Mouse (Mus musculus): ENCODE measurements around the gene Dusp16. TPM values are rescaled to one million over a fixed set of nuclear protein-coding genes. Genes with fewer than 3 reads are reported as not detected.

Dusp16 gene
- polyA plus RNA-seq (2014; fragmentation: Nextera tagmentation; extraction: Ambion mirVana): 16.7 and 16.8 TPM in 2 replicates

DNA sequence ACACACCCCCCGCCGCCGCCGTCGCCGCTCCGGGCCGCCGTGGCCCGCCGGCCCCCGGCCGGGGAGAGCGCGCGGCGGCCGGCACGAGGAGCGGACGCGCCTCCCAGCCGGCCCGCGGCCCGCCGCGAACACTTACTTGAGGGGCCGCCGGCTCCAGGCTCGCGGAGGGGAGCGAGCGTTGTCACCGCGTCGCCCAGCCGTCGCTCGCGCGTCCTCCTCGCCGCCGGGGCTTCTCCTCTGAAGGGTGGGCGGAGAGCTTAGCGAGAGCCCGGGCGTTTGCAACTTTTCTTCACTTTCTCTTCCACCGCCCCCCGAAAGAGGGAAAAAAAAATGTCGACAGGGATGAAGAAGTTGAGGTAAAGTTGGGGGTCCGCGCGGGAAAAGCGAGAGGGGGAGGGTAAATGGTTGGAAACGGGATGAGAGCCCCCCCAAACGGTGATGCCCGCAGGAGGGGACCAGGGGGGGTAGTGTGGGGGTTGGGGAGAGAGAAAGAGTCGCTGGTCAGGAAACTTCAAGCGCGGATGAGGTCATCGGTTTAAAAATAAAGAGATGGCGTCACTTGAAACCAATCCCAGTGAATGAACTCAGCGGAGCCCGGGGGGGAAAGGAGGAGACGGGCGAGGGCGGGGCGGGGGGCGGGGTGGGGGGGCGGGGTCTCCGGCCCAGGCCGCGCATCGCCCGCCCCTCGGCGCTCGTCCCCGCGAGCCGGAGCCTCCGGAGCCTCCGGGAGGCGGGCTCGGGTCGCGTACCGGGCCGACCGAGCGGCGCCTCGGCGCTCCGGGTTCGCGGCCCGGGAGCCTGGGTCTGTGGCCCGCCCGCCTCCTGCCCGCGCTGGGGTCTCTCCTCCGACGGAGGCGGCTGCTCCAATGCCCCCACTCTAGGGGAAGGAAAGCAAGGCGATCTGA, at the start of gene Dusp16:
Dusp16 (minus strand) TSS at position 485 of the 905 bp plus-strand sequence.
- WGBS: 0% methylated on average over 64 of the region's 108 CpGs
- Histone ChIP-seq H3K9ac (ENCODE audit: low read length) (peak within 1 kb of the TSS; percentile 90), H3K36me3 (ENCODE audit: control insufficient read depth, insufficient read depth, low read length) (no peaks in the 10 kb centered on the region), H3K9me3 (ENCODE audit: control insufficient read depth, low read length) (no peaks in the 10 kb centered on the region), H3K4me2 (ENCODE audit: low read depth) (peak within 1 kb of the TSS; percentile 65), H3K4me3 (ENCODE audit: low read depth, low read length) (peak within 1 kb of the TSS; percentile 83), H3K4me1 (ENCODE audit: control insufficient read depth, insufficient read depth, low read length) (no peaks in the 10 kb centered on the region; the same call in 1 of the 2 replicates), H3K27me3 (ENCODE audit: control insufficient read depth, insufficient read depth, low read length) (no peaks in the 10 kb centered on the region), H3K27ac (ENCODE audit: low read depth, low read length) (peak within 1 kb of the TSS; percentile 89)
- ATAC-seq (ENCODE audit: insufficient read depth, low FRiP score, low TSS enrichment) (peak; percentile 82), DNase-seq (ENCODE audit: low spot score) (peak; percentile 86)

GRCm38 (mm10) chr6:134840346-134840745, 47.9 kb upstream of the Dusp16 start:
- Histone ChIP-seq H3K36me3 (ENCODE audit: control insufficient read depth, insufficient read depth, low read length) (no peaks in the 10 kb centered on the region), H3K4me2 (ENCODE audit: low read depth) (no peak overlapping the region), H3K27ac (ENCODE audit: low read depth, low read length) (no peak overlapping the region), H3K4me3 (ENCODE audit: low read depth, low read length) (no peak overlapping the region), H3K9ac (ENCODE audit: low read length) (no peak overlapping the region), H3K9me3 (ENCODE audit: control insufficient read depth, low read length) (no peaks in the 10 kb centered on the region), H3K4me1 (ENCODE audit: control insufficient read depth, insufficient read depth, low read length) (no peaks in the 10 kb centered on the region), H3K27me3 (ENCODE audit: control insufficient read depth, insufficient read depth, low read length) (no peaks in the 10 kb centered on the region)
- 75% methylated on average over 2 of the region's 2 CpGs for WGBS
- DNase-seq (ENCODE audit: low spot score): no peak
- no peak for ATAC-seq (ENCODE audit: insufficient read depth, low FRiP score, low TSS enrichment)

GRCm38 (mm10) chr6:134838111-134838510, 45.7 kb upstream of the Dusp16 start:
- Histone ChIP-seq H3K27ac (ENCODE audit: low read depth, low read length) (no peak overlapping the region), H3K36me3 (ENCODE audit: control insufficient read depth, insufficient read depth, low read length) (no peaks in the 10 kb centered on the region), H3K4me2 (ENCODE audit: low read depth) (no peak overlapping the region), H3K4me3 (ENCODE audit: low read depth, low read length) (no peak overlapping the region), H3K9ac (ENCODE audit: low read length) (no peak overlapping the region), H3K27me3 (ENCODE audit: control insufficient read depth, insufficient read depth, low read length) (no peaks in the 10 kb centered on the region), H3K4me1 (ENCODE audit: control insufficient read depth, insufficient read depth, low read length) (no peaks in the 10 kb centered on the region), H3K9me3 (ENCODE audit: control insufficient read depth, low read length) (no peaks in the 10 kb centered on the region)
- no peak for ATAC-seq (ENCODE audit: insufficient read depth, low FRiP score, low TSS enrichment)
- WGBS: 86% methylated on average over 4 of the region's 4 CpGs
- DNase-seq (ENCODE audit: low spot score): no peak

DNA sequence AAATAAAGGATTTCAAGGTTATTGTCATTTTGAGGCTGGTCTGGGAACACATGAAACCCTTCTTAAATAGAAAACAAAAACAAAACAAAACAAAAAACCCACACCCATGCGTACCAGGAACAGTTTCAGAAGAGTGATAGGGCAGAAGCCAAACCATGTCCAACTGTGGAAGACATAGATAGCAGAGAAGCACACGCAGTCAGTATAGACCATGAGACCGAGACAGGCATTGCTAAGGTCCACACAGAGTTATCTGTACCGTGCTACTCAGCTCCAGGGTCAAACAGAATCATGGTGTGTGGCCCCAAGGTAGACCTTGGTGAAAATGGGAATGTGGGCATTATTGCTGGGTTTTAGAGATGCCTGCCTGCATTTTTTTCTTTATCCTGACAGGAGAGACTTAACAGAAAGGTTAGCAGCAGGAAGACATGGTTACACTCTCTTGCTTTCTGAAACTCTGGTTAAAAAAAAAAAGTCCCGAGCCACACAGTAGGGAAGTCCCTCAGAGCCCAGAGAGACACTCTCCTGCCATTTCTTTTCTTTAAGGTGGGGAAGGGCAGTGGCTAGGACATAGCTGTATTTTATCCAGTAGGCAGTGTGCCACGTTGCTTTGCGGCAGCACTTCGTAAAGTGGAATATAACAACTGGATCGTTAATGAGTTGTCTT, 42.3 kb upstream of the Dusp16 start:
- H3K4me1 ChIP-seq (ENCODE audit: control insufficient read depth, insufficient read depth, low read length): no peaks in the 10 kb centered on the region; the same call in 1 of the 2 replicates
- ATAC-seq (ENCODE audit: insufficient read depth, low FRiP score, low TSS enrichment) (no peak), DNase-seq (ENCODE audit: low spot score) (no peak)
- H3K4me3 ChIP-seq (ENCODE audit: low read depth, low read length): no peak overlapping the region
- WGBS: 80% methylated on average over 9 of the region's 9 CpGs
- H3K27me3 ChIP-seq (ENCODE audit: control insufficient read depth, insufficient read depth, low read length): no peaks in the 10 kb centered on the region
- no peaks in the 10 kb centered on the region for H3K36me3 ChIP-seq (ENCODE audit: control insufficient read depth, insufficient read depth, low read length)
- no peak overlapping the region for H3K27ac ChIP-seq (ENCODE audit: low read depth, low read length)
- H3K9ac ChIP-seq (ENCODE audit: low read length): no peak overlapping the region
- H3K9me3 ChIP-seq (ENCODE audit: control insufficient read depth, low read length): no peaks in the 10 kb centered on the region
- H3K4me2 ChIP-seq (ENCODE audit: low read depth): no peak overlapping the region

- Histone ChIP-seq H3K4me1 (ENCODE audit: control insufficient read depth, insufficient read depth, low read length) (no peaks in the 10 kb centered on the region; the same call in 1 of the 2 replicates), H3K36me3 (ENCODE audit: control insufficient read depth, insufficient read depth, low read length) (no peaks in the 10 kb centered on the region), H3K27me3 (ENCODE audit: control insufficient read depth, insufficient read depth, low read length) (no peaks in the 10 kb centered on the region), H3K9ac (ENCODE audit: low read length) (peak overlapping the region; percentile 61), H3K4me3 (ENCODE audit: low read depth, low read length) (peak overlapping the region; percentile 46), H3K27ac (ENCODE audit: low read depth, low read length) (no peak overlapping the region), H3K4me2 (ENCODE audit: low read depth) (peak overlapping the region; percentile 76), H3K9me3 (ENCODE audit: control insufficient read depth, low read length) (no peaks in the 10 kb centered on the region)
- 3% methylated on average over 10 of the region's 10 CpGs for WGBS
- DNase-seq (ENCODE audit: low spot score): no peak
- ATAC-seq (ENCODE audit: insufficient read depth, low FRiP score, low TSS enrichment): no peak; the same call in 1 of the 2 replicates
Measured at GRCm38 (mm10) chr6:134830776-134831175, 38.4 kb upstream of the Dusp16 start.

GRCm38 (mm10) chr6:134829786-134830700, 37.6 kb upstream of the Dusp16 start, which contains the start of gene Crebl2:
Gene Crebl2, plus strand, starts transcription at chr6:134830154.
- Histone ChIP-seq H3K27ac (ENCODE audit: low read depth, low read length) (peak within 1 kb of the TSS; percentile 75), H3K4me2 (ENCODE audit: low read depth) (peak within 1 kb of the TSS; percentile 76), H3K4me3 (ENCODE audit: low read depth, low read length) (peak within 1 kb of the TSS; percentile 46), H3K4me1 (ENCODE audit: control insufficient read depth, insufficient read depth, low read length) (no peaks in the 10 kb centered on the region; the same call in 1 of the 2 replicates), H3K36me3 (ENCODE audit: control insufficient read depth, insufficient read depth, low read length) (no peaks in the 10 kb centered on the region), H3K27me3 (ENCODE audit: control insufficient read depth, insufficient read depth, low read length) (no peaks in the 10 kb centered on the region), H3K9me3 (ENCODE audit: control insufficient read depth, low read length) (no peaks in the 10 kb centered on the region), H3K9ac (ENCODE audit: low read length) (peak within 1 kb of the TSS; percentile 64)
- DNase-seq (ENCODE audit: low spot score) (peak; percentile 98), ATAC-seq (ENCODE audit: insufficient read depth, low FRiP score, low TSS enrichment) (peak; percentile 97)
- under 1% methylated on average over 57 of the region's 58 CpGs for WGBS

- WGBS: 67% methylated on average over 10 of the region's 10 CpGs
- H3K36me3 ChIP-seq (ENCODE audit: control insufficient read depth, insufficient read depth, low read length): no peaks in the 10 kb centered on the region
- no peaks in the 10 kb centered on the region for H3K9me3 ChIP-seq (ENCODE audit: control insufficient read depth, low read length)
- no peak for DNase-seq (ENCODE audit: low spot score)
- no peaks in the 10 kb centered on the region for H3K4me1 ChIP-seq (ENCODE audit: control insufficient read depth, insufficient read depth, low read length)
- no peak overlapping the region for H3K4me3 ChIP-seq (ENCODE audit: low read depth, low read length)
- H3K4me2 ChIP-seq (ENCODE audit: low read depth): no peak overlapping the region
- H3K27ac ChIP-seq (ENCODE audit: low read depth, low read length): no peak overlapping the region
- no peak for ATAC-seq (ENCODE audit: insufficient read depth, low FRiP score, low TSS enrichment)
- H3K9ac ChIP-seq (ENCODE audit: low read length): no peak overlapping the region
- H3K27me3 ChIP-seq (ENCODE audit: control insufficient read depth, insufficient read depth, low read length): no peaks in the 10 kb centered on the region
Measured at GRCm38 (mm10) chr6:134822844-134823243, 30.4 kb upstream of the Dusp16 start.

DNA sequence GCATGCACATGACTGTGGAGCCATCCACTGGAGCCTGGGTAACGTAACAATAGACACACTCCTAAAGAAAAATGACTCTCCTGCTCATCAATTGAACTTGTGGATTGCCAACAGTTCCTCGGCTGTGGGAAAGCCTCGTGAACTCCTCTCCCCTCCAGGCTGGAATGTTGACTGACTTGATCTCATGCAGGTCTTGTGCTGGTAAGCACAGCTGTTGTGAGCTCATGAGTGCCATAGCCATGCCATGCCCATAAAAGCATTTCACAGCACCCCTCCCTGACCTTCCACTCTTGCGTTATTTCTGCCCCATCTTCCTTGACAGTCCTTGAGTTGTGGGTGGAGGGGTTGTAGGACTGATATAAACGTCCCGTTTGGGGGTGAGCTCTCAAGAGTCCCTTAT, 28.0 kb upstream of the Dusp16 start:
- no peak for ATAC-seq (ENCODE audit: insufficient read depth, low FRiP score, low TSS enrichment)
- WGBS: 57% methylated on average over 6 of the region's 6 CpGs
- Histone ChIP-seq H3K36me3 (ENCODE audit: control insufficient read depth, insufficient read depth, low read length) (no peaks in the 10 kb centered on the region), H3K9me3 (ENCODE audit: control insufficient read depth, low read length) (no peaks in the 10 kb centered on the region), H3K27me3 (ENCODE audit: control insufficient read depth, insufficient read depth, low read length) (no peaks in the 10 kb centered on the region), H3K4me3 (ENCODE audit: low read depth, low read length) (no peak overlapping the region), H3K9ac (ENCODE audit: low read length) (no peak overlapping the region), H3K27ac (ENCODE audit: low read depth, low read length) (no peak overlapping the region), H3K4me1 (ENCODE audit: control insufficient read depth, insufficient read depth, low read length) (no peaks in the 10 kb centered on the region), H3K4me2 (ENCODE audit: low read depth) (no peak overlapping the region)
- DNase-seq (ENCODE audit: low spot score): no peak

All from neural tube, embryonic 11.5 days (tissue).